Mouse (Mus musculus) C2C12 (cell line): ENCODE data around the gene Veph1.

Experiments
- CEBPB ChIP-seq: IDR thresholded peaks from one replicate; pipeline ENCODE4 v1.6.1; 2011; ENCODE audit warnings: low read depth, mild to moderate bottlenecking, control low read depth, moderate library complexity
- CTCF ChIP-seq: IDR thresholded peaks from one replicate; pipeline ENCODE4 v1.5.1; 2011; ENCODE audit not compliant: control insufficient read depth, insufficient read depth, insufficient read length
- FOSL1 ChIP-seq: IDR thresholded peaks from one replicate; pipeline ENCODE4 v1.8.0; 2011; ENCODE audit warnings: mild to moderate bottlenecking, low read length; ENCODE audit not compliant: poor library complexity, insufficient read depth, severe bottlenecking
- MAX ChIP-seq: IDR thresholded peaks from one replicate; pipeline ENCODE4 v1.6.1; 2011; ENCODE audit warnings: mild to moderate bottlenecking, control low read depth
- MYOD1 ChIP-seq: IDR thresholded peaks from one replicate; pipeline ENCODE4 v1.6.1; 2011; ENCODE audit warnings: low read depth; ENCODE audit not compliant: control insufficient read depth, insufficient read length
- MYOG ChIP-seq: IDR thresholded peaks from one replicate; pipeline ENCODE4 v1.6.1; 2011; ENCODE audit not compliant: control insufficient read depth, insufficient read length; ENCODE audit errors: extremely low read depth
- USF1 ChIP-seq: IDR thresholded peaks from one replicate; pipeline ENCODE4 v1.6.1; 2011; ENCODE audit warnings: low read depth, mild to moderate bottlenecking, control low read depth, moderate library complexity

DNA sequence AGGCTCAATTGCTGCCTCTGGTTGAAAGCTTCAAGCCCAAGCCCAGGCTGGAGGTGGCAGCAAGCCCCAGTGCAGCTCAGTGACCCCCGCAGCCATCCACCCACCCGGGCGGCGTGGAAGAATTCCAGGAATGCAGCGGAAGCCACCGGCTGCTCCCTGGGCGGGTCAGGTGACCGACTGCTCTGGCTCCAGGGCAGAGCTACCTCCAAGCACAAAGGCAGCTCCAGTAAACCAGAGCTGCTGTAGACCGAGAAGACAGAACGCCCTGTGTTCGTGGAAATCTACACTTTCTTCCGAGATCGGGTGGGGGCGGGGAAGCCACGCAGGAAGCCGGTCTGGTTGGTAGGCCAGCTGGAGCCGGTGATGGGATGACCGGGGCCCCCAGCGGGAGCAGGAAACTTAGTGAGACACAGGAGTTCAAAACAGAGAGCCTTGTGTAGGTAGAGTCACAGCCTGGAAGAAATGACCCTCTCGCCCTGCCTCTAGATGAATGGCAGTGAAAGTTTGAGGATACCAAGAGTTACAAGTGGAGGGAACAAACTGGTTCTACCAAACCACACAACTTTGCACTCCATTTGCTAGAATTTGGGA is 4.2 kb downstream of the Veph1 start:
- TF ChIP-seq CTCF = no peak
- no peak for TF ChIP-seq MAX
- no peak for TF ChIP-seq MYOD1
- TF ChIP-seq MYOG = no peak
- TF ChIP-seq USF1 = no peak
- TF ChIP-seq FOSL1 = no peak
- no peak for TF ChIP-seq CEBPB
